Mouse (Mus musculus): ENCODE results near the gene Cabp4. TPM values are rescaled to one million over a fixed set of nuclear protein-coding genes. Genes with fewer than 3 reads are reported as not detected.

Cabp4 gene
- total RNA-seq, 4 experiments from 2014 or later, result not detected

GRCm38 (mm10) chr19:4102626-4103025 is 41.2 kb downstream of the Cabp4 start:
- DNase-seq (ENCODE audit: low spot score), result no peak

- DNase-seq (ENCODE audit: low spot score), result no peak
These were observed 41.8 kb downstream of the Cabp4 start for GRCm38 (mm10) chr19:4102049-4102448.

- DNase-seq (ENCODE audit: low spot score), result no peak
These were observed 42.4 kb downstream of the Cabp4 start for GRCm38 (mm10) chr19:4101466-4101865.

- no peak for DNase-seq (ENCODE audit: low spot score)
These were observed 43.0 kb downstream of the Cabp4 start for GRCm38 (mm10) chr19:4100718-4101261.

GRCm38 (mm10) chr19:4099837-4100717 is 43.8 kb downstream of the Cabp4 start, which contains the start of gene Pitpnm1:
TSS of gene Pitpnm1 (plus strand) at chr19:4099998.
- DNase-seq (ENCODE audit: low spot score), result peak; percentile 77

GRCm38 (mm10) chr19:4099056-4099455 is 44.8 kb downstream of the Cabp4 start:
- peak; percentile 91 for DNase-seq (ENCODE audit: low spot score)

GRCm38 (mm10) chr19:4098426-4098825 is 45.4 kb downstream of the Cabp4 start:
- DNase-seq (ENCODE audit: low spot score), result no peak

GRCm38 (mm10) chr19:4097441-4097825 is 46.4 kb downstream of the Cabp4 start:
- DNase-seq (ENCODE audit: low spot score), result peak; percentile 83

- peak; percentile 99 for DNase-seq (ENCODE audit: low spot score)
These were observed 47.0 kb downstream of the Cabp4 start, which contains the start of gene Cdk2ap2 for GRCm38 (mm10) chr19:4096642-4097440. TSS of gene Cdk2ap2 (plus strand) at chr19:4097182.

GRCm38 (mm10) chr19:4095802-4096201 is 48.0 kb downstream of the Cabp4 start:
- no peak for DNase-seq (ENCODE audit: low spot score)

- no peak for DNase-seq (ENCODE audit: low spot score)
These were observed 49.0 kb downstream of the Cabp4 start for GRCm38 (mm10) chr19:4094774-4095303.

GRCm38 (mm10) chr19:4094348-4094747 is 49.5 kb downstream of the Cabp4 start:
- DNase-seq (ENCODE audit: low spot score), result no peak

GRCm38 (mm10) chr19:4093772-4094171 is 50.1 kb downstream of the Cabp4 start:
- no peak for DNase-seq (ENCODE audit: low spot score)

- no peak for DNase-seq (ENCODE audit: low spot score)
These were observed 51.1 kb downstream of the Cabp4 start for GRCm38 (mm10) chr19:4092750-4093149.

GRCm38 (mm10) chr19:4091383-4091782 is 52.5 kb downstream of the Cabp4 start:
- DNase-seq (ENCODE audit: low spot score), result no peak

- DNase-seq (ENCODE audit: low spot score), result no peak
These were observed 53.4 kb downstream of the Cabp4 start for GRCm38 (mm10) chr19:4090446-4090845.

GRCm38 (mm10) chr19:4089128-4089527 is 54.7 kb downstream of the Cabp4 start:
- no peak for DNase-seq (ENCODE audit: low spot score)

- DNase-seq (ENCODE audit: low spot score), result no peak
These were observed 55.7 kb downstream of the Cabp4 start for GRCm38 (mm10) chr19:4088146-4088545.

- DNase-seq (ENCODE audit: low spot score), result no peak
These were observed 56.7 kb downstream of the Cabp4 start for GRCm38 (mm10) chr19:4087090-4087489.

- DNase-seq (ENCODE audit: low spot score), result no peak
These were observed 57.7 kb downstream of the Cabp4 start for GRCm38 (mm10) chr19:4086156-4086555.

Measured in heart, adult 8-10 months (tissue).